Mouse (Mus musculus) gastrocnemius, postnatal 36 days (tissue): Measurements from ENCODE around the gene Dao. TPM values are rescaled to one million over a fixed set of nuclear protein-coding genes. Genes with fewer than 3 reads are reported as not detected.

Source experiments
- DNase-seq, 2 experiments: peaks; one replicate each; pipeline ENCODE4 v3.0.0; 2022
- intact Hi-C: fragments of 180-260 bp; cut with DNase I; formaldehyde crosslinking; loops from one replicate; pipeline ENCODE4 v1.15.1; 2025
- total RNA-seq, 2 experiments: library from RNA; stranded (reverse); gene quantifications; 2 replicates each; pipeline ENCODE4 v1.2.3; 2021

The Dao gene
- total RNA-seq, 2 experiments from 2014 or later, result not detected

DNA sequence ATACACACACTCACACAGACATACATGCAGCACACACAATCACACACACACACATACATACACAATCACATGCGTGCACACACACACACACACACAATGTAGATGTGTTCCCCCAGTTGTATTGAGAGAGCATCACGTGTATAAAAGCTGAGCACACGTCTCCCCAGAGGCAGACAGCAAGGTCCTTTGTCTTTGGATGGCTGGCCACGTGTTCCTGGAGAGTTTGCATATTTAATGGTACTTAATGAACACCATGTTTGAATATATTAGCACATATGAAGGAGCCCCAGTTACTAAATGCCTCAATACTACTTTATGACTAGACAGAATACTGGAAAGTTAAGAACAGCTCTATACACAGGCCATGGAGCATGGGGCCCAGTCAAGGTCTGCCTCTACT is 60.5 kb downstream of the Dao start:
- DNase-seq, result no peak
- intact Hi-C loops, result loop anchor here (10.0 kb wide), 1 partner anchor 261 kb away; no protein-coding TSS in a partner anchor

DNA sequence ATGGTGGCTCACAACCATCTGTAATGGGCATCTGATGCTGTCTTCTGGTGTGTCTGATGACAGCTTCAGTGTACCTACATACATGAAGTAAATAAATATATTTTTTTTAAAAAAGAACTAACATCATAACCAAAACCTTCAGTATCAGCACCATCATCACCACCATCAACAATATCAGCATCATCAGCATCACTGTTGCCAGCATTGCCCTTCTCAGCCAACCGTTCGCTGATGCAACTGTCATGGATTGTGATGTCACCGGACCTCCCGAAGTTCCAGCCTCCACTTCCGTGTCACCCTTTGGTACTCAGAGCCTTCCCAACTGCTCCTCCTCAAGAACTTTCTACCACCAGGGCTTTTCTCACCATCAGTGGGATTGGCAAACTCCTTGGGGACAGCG is 61.7 kb downstream of the Dao start, which contains the start of gene Usp30:
Gene Usp30, plus strand, starts transcription at position 301 of the 400 bp plus-strand sequence.
- intact Hi-C loops, result loop anchor here (10.0 kb wide), 1 partner anchor 260 kb away; no protein-coding TSS in a partner anchor
- DNase-seq, result no peak

GRCm38 (mm10) chr5:114066601-114067000 is 63.1 kb downstream of the Dao start:
- intact Hi-C loops, result loop anchor here (10.0 kb wide), 1 partner anchor 258 kb away; no protein-coding TSS in a partner anchor
- DNase-seq, result no peak

- intact Hi-C loops, result loop anchor here (10.0 kb wide), 1 partner anchor 257 kb away; no protein-coding TSS in a partner anchor
These were observed 64.0 kb downstream of the Dao start for GRCm38 (mm10) chr5:114067543-114067942.

DNA sequence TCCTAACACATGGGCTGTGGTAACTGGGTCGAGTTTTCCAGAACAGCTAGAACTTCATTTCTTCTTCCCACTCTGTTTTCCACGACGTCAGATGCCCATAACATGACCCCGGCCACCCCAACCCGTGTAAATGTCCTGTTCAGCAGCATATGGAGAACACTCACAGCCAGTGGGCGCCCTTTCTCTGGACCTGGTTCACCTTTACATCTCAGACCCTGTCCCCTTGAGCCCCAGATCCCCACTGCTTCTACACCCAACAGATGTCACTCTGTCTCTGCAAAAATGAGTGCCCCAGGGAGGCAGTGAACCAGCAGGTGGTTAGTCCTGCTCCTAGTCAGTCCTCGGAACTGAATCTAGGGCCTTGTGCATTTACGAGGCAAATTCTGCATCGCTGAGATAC is 64.5 kb downstream of the Dao start:
- intact Hi-C loops, result loop anchor here (10.0 kb wide), 1 partner anchor 257 kb away; no protein-coding TSS in a partner anchor
- DNase-seq, result no peak

More at GRCm38 (mm10) chr5:114067543-114067942, 64.0 kb downstream of the Dao start:
- no peak for DNase-seq

GRCm38 (mm10) chr5:114070858-114071257 is 67.4 kb downstream of the Dao start:
- DNase-seq, result no peak
- intact Hi-C loops, result no loop called here

DNA sequence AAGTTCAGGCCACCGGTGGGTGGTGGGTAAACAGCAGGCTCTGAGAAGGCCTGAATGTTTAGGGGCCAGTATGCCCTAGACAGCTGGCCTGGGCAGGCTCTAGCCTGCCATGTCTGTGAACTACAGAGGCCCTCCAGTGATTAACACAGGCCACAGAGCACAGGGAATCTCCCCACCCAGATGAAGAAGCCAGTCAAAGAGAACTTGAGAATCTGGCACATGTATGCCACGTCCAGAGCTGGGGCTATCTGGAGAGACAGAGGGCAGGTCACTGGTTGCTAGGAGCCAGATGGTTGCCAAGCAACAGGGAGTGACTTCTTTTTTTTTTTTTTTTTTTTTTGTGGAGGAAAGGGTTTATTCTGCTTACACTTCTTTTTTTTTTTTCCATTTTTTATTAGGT is 68.8 kb downstream of the Dao start:
- intact Hi-C loops, result no loop called here
- DNase-seq, result no peak

Other genes with a start within 250 kb of the Dao start
- gene Sart3, start 231.2 kb upstream of the Dao start, total RNA-seq, result 1 to 10 TPM; 7.3 to 8.0 TPM
- gene Iscu, start 231.0 kb upstream of the Dao start, total RNA-seq, result 100 to 1,000 TPM; 137 to 139 TPM
- 1 to 10 TPM; 2.2 to 2.7 TPM for gene Tmem119, start 203.2 kb upstream of the Dao start, total RNA-seq
- 1 to 10 TPM; 1.0 to 1.2 TPM for gene Selplg, start 171.1 kb upstream of the Dao start, total RNA-seq
- gene Coro1c, start 94.9 kb upstream of the Dao start, total RNA-seq, result 10 to 100 TPM; 10.6 to 14.4 TPM
- 1 to 10 TPM; 5.1 to 7.5 TPM for gene Ssh1, start 9.8 kb upstream of the Dao start, total RNA-seq
- 1 to 10 TPM; 7.3 to 9.2 TPM for gene Usp30, start 61.8 kb downstream of the Dao start, total RNA-seq
- not detected for gene Svop, start 87.9 kb downstream of the Dao start, total RNA-seq
- under 1 TPM; 0.59 to 0.69 TPM for gene Alkbh2, start 124.5 kb downstream of the Dao start, total RNA-seq
- gene Ung, start 126.7 kb downstream of the Dao start, total RNA-seq, result 10 to 100 TPM in 1 of 2 experiments, 1 to 10 TPM in 1; 9.7 to 13.2 TPM
- gene Acacb, start 142.8 kb downstream of the Dao start, total RNA-seq, result 100 to 1,000 TPM; 138 to 166 TPM